Mouse (Mus musculus) liver, embryonic 14.5 days (tissue): ENCODE measurements at regions not wholly inside any gene's neighbourhood (a gene's known extent, or its start where the extent isn't known, plus 50 kb on each side); places are given as distances from the start of the nearest gene placed in this dataset.

Experiments used
- CTCF ChIP-seq: IDR thresholded peaks from 2 replicates; pipeline ENCODE4 v1.5.1; 2016; ENCODE audit warnings: antibody characterized with exemption, low read depth, control low read depth
- EP300 ChIP-seq: IDR thresholded peaks from 2 replicates; pipeline ENCODE4 v1.6.1; 2016; ENCODE audit warnings: antibody characterized with exemption, low read depth

GRCm38 (mm10) chr2:108766461-108766860 lies 514.1 kb upstream of the Kif18a start:
- TF ChIP-seq EP300 (no peak), CTCF (no peak)
